Mouse (Mus musculus) CD4-positive, CD25-positive, alpha-beta regulatory T cell, adult 2 months (primary cell): ENCODE measurements around the gene Skida1.
A peak's percentile ranks its signal among the peaks of the same experiment; 100 is the strongest.

ENCODE experiments used
- DNase-seq: peaks from one replicate; pipeline ENCODE4 v3.0.0-alpha.2; 2012; ENCODE audit warnings: low read depth, low spot score

Skida1 gene

DNA sequence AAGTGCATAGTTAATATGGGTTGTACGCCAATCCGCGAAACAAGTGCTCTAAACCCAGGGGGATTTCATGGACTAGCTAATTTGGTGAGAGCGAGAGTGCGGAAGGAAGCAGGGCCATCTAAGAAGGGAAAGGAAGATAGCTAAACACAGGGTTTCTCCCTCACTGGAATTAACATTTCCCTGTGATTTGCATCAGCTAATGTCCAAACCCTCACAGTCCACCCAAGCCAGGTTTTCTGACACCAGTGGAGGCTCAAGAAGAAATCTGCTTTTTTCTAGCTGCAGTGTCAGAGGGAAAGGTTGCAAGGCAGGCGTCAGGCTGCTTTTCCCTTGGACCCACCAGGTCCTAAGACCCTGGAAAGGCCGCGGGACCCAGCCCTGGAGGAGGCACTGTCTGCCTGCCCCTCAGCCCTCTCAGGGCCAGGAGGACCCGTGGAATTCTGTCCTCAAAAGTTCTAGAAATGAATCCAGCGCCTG, 9.9 kb downstream of the Skida1 start:
- DNase-seq, result no peak

DNA sequence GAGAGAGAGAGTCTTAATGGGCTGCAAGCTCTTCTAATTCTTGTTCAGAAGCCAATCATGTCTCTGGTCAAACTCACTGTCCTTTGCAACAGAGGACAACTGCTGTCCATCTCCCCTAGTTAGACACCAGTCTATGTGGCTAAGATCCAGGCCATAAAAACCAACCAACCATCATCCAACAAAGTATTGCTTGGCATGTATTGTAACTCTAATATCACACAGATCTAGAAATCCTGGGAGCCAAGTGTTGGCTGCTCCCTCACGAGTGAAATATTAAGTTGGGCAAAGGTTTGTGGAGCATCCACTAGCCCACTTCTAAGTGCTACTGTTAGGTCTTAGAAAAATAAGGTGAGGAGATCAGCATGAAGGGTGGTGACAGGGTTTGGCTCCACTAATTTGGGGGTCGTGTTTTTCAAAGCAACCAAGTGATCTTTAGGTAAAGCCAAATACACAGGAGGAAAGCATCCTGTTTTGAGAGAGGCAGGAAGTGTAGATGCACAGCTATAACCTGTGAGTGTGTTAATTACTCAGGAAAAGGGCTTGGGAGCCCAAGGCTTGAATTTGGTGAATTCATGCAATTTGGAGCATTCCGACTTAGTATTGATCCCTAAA, 10.6 kb downstream of the Skida1 start:
- no peak for DNase-seq

DNA sequence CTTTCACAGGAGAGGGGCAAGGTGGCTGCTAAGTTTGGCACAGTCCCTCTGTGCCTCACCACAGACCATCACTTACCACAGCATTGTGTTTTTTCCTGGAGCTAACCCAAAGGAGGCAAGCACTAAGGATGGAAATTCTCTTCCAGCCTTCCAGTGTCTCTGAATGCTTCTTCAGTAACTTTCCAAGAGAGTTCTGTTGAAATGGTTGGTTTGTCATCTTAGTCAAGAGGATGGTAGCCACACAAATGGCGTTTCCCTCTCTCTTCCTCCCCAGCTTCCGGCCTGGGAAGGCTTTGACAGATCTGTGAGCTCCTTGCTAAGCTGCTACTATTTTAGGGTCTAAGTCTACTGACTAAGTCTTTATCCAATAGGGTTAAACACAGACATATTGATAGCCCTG, 11.4 kb downstream of the Skida1 start, which contains the start of gene A930004D18Rik:
TSS of gene A930004D18Rik (minus strand) at position 247 of the 400 bp plus-strand sequence.
- DNase-seq, result no peak

DNA sequence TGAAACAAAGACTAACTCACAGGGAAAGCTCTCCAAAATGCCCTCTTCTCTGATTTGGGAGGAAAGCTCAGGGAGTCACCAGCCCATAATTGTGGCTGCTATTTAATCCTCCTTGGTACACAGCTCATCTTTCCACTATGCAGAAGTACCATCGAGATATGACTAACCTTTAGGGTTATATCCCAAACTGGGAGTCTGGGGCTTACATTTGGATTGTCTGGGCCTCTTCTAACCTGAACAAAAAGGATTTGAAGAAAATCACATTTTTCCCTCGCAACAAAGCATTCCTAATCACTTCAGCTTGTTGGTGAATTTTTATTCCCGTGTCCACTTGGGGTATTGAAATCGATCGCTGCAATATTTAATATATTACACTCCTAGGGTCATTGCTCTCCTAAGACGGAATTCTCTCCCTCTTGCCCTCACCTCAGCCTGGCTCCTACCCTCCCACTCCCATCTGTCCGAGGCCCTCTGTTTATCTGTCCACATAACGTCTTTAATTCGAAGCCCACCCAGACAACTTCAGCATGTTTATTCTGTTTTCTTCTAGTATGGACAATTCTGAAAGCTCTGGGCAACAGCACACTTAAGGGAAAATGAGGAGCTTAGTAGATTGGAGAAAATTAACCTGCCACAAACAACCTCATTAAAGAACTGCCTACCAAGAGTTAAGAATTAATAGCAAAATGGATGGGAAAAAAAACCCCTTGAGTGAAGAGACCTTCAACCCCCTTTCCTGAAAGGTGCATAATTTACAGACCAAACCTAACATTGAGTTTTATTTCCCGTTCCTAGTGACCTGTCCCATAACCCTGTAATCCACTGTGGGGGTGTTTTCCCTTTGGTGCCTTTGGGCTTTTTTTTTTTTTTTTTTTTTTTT, 14.2 kb downstream of the Skida1 start:
- no peak for DNase-seq

DNA sequence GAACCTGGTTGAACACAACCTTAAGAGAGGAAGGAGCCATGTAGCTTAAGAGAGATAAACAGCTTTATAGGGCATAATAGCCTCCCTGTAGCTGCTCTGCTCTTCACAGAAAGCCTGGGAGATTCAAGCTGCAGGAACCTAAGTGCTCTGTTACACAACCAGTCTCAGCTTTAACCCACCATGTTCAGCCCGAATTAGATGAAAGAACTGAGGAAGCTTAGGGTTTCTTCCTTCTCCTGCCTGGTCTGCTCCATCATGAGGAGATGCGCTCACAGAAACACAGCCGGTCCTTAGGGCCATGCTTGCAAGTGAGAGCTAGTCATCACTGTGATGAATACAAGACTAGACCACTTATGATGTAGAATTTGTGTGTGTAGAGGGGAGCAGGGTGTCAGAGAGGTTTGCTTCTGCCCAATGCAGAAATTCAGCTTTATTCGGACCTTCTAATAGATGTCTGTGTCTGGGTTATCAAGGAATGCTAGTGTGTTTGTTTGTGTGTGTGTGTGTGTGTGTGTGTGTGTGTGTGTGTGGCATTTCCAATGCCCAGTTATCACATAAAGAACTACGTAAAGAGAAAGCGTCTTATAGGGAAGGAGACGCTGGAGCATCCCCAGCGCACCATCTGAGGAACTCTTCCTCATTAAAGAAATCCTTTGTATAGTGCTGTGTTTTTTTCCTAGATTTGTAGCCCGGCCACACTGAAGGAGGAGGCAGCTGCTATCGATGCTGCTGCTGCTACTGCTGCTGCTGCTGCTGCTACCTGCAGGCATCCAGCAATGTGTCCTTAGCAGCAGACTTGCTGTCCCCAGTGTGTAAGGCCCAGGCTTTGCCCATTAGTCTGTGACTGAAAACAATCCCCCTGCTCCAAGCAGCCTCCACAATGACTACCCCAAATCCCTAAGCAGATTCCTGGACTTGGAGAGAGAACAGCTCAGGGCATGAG, 15.4 kb downstream of the Skida1 start:
- no peak for DNase-seq

DNA sequence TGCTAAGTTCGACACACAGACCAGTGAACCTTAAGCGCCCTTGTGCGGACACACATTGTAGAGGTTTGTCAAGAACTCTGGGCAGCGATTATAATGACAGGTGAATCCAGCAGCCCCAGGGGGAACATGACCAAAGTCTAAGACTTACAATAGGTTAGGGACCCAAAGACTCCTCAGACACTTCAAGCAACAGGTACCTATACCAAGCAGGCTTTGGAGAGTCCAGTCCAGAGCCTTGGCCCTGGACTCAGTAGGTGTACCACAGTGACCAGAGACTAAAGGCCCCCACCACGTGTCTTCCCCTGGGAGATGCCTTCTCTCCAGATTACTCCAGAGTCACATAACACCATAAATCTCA, 16.3 kb downstream of the Skida1 start:
- DNase-seq, result no peak

DNA sequence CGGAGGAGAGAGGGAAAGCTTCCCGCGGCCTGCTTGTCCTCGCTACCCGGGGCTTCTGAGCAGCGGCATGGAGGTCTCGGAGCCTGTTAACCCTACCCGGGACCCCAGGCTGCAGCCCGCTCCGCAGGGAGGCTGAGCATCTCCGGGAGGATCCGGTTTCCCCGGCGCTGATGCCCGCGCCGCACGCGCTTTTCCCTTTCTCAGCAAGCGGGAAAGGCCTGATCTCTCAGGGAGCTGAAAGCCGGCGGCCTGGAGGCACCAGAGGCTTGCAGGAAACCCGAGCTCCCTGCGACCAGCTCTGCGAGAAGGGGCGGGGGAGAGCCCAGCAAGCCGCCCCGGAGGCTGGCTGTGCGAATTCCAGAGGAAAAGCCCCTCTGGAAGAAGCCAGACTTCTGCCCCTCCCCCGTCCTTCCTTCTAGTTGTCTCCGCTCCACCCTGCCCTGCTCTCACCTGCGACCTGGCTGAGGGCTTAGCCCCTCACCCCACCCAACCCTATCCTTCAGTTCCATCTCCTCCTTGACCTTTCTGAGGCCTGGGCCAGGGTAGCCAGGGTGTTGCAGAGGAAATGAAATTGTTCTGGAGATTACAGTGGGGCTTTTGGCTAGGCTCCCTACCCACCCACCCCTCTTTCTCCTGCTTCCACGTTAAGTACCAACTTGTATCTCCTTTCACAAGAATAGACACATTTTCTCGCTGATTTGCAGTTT, 16.9 kb downstream of the Skida1 start:
- no peak for DNase-seq

DNA sequence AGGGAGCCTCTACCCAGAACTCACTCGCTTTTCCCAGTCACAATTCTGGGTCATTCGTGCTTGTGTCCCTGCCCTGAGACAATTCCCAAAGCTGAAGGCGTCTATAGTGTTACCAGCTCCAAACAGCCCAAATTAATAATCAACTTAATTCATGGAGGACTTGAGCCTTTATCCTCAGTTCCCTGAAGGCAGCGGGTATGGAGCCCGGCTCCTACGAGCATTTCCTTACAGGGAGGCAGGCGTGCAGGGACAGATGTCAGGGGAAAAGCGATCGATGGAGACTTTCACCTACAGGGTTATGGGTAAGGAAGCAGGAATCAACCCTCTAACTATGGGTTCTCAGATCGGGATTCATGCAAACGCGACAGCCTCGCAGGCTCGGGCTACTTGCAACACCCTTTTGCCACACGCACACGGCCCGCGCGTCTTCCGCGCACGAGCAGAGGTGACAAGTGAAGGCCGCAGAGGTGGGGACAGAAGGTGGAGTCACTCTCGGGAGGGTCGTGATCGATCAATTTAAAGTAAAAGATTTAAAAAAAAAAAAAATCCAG, 17.5 kb downstream of the Skida1 start:
- peak; percentile 35 for DNase-seq

DNA sequence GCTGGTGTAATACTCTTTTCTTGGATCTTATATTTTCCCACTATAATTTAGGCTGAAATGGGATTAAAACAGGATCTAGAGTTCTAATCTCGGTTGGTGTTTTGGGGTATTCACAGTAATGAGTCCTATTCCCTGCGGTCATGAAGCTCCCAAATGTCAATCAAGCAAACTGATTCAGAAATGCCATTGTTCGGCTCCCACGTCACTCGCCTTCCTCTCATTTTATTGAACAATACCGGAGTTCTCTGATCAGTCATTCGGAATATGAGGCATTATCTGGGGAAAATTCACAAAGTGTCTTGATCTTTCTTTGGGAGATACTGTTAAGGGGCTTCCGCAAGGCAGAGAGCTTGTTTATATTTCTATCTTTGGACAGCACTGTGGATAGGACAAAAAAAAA, 18.3 kb downstream of the Skida1 start:
- no peak for DNase-seq

DNA sequence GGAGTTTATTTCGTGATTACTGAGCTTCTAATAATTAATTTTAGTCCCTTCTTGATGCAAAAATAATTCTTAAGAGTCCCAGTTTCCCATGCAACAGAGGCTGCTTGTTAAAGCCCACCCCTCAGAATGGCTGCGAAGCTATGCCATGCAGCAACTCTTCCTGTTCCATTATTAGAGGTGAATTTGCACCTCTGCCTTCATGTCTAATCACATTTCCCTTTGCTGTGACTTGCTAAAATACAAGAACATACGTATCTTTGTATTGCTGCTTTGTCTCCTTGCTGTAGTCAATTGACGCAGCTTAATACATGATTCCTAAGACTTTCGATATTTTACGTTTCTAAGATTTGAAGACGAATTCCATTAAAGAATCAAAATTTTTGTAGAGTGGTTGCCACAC, 19.2 kb downstream of the Skida1 start:
- DNase-seq, result no peak

DNA sequence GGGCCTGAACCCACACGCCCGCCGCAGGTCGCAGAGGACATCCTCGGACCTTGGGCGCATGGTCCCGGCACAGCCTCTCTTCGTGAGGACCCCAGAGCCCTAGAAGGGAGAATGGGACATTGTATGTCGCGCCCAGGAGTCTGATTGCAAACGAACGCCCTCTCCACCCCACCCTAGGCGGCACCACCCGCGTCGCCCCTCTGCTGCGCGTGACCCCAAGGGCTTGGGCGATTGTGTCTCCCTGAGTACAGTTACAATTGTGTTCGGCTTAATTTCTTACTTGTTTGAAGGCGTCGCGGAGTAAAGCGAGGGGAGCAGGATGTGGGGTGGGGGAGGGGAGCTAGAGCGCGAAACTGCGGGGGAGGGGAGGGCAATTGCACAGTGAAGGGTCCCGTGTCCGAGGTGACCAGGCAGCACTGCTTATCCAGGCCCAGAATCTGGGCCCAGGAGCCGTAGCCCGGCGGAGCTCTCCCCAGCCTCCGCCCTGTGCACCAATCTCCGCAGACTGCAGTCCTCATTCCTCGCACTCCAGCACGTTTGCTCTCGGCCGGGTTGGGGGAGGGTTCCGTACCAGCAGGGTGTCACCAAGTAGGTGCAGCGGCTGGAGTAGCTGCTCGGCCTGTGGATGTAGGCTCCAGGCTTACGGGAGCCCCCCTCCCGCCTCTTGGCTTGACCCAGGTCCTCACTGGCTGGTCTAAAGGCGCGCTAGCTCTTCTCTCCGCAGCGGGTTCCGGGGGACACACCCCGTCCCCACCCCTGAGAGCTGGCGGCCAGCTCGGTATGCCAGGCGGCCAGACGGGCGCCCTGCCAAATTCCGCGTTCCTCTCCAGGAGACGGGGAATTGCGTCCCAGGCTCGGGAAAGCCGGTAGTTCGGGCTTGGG, 20.5 kb downstream of the Skida1 start:
- peak; percentile 74 for DNase-seq

DNA sequence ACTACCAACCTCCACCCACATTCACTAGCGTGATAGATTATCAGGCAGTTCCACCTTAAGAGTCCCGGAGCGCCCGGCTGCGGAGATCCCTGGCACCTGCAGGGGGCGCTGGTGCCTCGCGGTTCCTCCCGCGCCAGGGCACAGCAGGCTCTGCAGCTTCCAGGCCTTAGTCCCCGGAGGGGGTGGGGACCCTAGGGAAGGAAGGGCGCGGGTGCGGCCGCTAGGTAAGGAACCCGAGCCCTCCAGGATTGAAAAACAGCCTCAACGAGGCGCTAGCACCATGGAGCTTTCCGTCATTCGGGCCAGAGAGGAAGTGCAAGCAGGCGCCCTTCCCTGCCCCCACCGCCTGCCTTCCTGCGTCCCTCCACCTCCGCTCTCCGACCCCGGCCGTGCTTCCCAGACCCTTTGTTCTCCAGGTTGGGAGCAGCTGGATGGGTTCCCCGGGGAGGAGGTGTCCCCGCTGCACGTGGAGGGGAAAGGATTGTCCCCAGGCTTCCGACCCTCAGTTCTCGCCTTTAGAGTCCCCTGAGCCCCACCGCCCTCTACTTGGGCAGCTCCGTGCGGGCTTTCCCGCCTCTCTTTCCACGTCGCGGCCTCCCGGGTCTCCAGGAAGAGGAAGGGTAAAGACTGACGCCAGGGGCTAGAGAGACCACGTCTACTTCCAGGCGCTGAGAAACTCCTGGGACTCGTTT, 21.3 kb downstream of the Skida1 start:
- peak; percentile 95 for DNase-seq

DNA sequence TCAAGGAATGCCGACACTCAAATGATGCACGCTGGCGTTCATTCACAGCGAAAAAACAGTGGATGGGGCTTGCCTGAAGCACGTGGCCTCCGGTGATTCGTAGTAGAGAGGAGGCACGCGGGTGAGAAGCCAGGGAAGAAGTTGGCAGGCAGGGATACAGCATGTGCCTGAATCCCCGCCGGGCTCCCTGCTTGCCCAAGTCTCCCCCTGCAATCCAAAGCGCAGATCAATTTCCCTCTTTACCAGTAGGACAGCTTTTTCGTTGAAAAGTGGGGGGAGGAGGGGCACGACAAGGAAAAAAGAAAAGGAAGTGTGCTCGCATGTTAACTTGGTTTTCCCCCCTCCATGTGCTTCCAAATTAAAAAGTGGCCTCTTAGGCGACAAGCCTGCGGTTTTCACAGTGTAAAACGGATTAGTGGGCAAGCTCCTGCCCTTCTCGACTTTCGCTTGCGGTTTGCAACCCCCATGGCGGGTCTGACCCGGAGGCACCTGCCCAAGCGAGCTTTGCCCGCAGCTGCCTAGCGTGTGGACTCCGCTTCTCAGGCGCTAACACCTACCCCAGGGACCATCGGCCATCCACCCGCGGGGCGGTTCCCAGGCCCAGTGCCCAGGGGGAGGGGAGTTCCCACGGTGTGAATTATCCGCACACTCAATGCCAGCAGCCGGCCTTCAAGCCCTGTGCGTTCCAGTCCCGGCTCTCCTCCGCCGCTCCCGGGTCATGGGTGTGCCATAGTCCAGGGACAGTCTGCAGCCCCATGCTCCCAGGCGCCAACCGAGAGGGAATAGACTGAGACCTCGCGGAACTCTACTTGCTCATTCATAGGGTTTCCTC, 22.5 kb downstream of the Skida1 start:
- DNase-seq, result peak; percentile 42

DNA sequence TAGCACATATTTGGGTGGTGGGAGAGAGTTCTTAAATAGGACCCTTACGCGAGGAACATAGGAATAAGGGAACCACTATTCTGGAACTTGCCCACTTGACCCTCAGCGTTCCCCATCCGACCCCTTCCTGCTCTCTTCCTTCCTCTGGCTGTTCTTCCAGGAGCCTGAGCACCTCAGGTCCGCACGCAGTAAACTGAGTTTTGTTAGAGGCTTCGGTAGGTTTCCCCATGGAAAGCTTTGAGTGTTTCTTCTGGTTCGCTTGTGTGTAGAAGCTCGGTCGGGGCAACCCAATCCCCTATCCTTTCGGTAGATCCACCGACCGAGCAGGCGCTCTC, 23.1 kb downstream of the Skida1 start:
- DNase-seq, result no peak

DNA sequence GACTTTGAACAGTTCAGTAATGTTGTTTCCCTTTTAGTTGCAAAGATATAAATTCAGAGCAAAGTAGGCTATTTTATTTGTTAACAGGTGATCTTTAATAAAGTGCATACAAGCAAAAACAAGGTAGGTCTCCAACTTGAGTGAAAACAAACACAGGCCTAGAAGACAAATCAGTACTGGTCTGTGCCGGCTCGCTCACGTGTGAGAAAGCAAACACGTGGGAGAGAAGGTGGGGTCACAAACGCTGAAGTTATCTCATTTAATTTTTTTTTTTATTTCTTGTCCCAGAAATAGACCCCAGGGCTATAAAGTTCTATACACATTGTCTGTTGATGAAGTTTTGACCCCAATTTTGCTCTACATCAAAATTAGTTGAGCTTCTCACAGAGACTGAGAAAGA, 23.7 kb downstream of the Skida1 start:
- DNase-seq, result no peak

DNA sequence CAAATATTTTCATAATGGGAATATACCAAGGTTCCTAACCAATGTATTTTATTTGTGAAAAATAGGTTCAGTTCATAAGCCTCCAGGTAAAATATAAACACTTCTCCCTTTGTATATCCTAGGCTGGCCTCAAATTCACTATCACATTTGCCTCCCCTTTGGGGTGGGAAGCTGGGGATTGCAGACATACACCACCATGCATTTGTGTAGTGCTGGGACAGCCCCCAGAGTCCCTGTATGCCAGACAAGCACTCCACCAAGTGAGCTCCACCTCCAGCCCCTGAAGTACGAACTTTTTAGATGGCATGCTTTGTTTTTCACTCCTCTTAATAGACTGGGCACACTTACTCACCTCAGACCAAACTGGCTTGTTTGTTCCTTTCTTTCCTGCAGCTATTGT, 26.0 kb downstream of the Skida1 start:
- DNase-seq, result no peak

DNA sequence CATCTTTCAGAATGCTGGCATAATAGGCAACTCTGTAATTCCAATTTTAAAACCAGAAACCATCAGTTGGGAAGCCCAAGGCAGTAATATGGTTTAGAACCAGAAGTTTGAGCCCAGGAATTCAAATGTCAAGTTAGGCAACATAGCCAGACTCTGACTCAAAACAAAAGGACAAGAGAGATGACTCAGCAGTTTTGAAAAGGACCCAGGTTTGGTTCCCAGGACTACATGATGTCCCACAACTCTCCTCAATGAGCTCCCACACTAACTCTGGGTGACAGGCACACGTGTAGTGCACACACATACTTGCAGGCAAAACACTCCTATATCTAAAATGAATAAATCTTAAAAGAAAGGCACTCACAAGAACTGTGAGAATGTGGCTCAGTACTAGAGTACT, 29.7 kb downstream of the Skida1 start:
- DNase-seq, result no peak

DNA sequence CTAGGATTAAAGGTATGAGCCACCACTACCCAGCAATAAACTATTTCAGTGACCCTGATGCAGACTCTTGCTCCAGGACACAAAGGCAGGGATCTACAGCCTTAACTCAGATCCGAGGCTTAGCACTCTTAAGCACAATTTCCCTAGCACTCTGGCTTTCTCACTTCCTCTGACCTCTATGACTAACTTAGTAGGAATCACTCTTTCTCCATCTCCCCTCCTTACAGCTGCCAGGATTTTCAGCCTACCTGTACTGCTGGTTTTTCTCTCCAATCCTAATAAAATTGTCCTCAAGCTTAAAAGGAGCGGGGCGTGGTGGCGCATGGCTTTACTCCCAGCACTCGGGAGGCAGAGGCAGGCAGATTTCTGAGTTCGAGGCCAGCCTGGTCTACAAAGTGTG, 31.5 kb downstream of the Skida1 start:
- no peak for DNase-seq

DNA sequence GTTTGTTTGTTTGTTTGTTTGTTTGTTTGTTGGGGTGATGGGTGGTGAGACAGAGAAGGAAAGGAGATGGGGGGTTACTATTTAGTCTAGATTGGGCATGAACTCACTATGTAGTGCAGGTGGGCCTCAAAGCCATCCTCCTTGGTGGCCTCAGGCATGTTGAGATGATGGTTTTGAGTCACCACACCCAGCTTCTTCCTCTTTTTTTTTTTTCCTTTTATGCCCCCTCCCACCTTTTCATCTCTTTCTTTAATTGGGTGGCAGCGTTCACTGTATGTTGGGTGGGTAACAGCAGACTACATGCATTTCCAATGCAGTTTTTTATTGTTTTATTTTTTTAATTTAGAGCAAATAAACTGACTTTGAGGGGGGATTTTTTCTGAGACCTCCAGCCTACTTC, 32.2 kb downstream of the Skida1 start:
- no peak for DNase-seq
